Mouse (Mus musculus) leukemia stem cell, adult 10-12 weeks (primary cell): ENCODE data around the gene Crmp1. TPM values are rescaled to one million over a fixed set of nuclear protein-coding genes. Genes with fewer than 3 reads are reported as not detected.

ENCODE experiments used
- polyA plus RNA-seq: library from polyadenylated mRNA; stranded (reverse); fragments of >175 nt; gene quantifications from 2 replicates; pipeline ENCODE4 v1.2.3, GENCODE M21; 2012; ENCODE audit warnings: low replicate concordance

The Crmp1 gene
- 0.57 and 1.5 TPM in 2 replicates for polyA plus RNA-seq

GRCm38 (mm10) chr5:37241651-37242151 lies at the start of gene Crmp1:
Gene Crmp1 (plus strand): TSS chr5:37241940.

GRCm38 (mm10) chr5:37336485-37337105 lies 94.9 kb downstream of the Crmp1 start, which contains the start of gene Evc:
Gene Evc (minus strand): TSS chr5:37336894.

GRCm38 (mm10) chr5:37338288-37338687 lies 96.5 kb downstream of the Crmp1 start, which contains the start of gene Evc2:
Gene Evc2 (plus strand): TSS chr5:37338499.

Other genes with a start within 250 kb of the Crmp1 start
- 0.13 and 0.77 TPM in 2 replicates for gene Gm1043, start 156.6 kb upstream of the Crmp1 start, polyA plus RNA-seq
- gene Evc, start 95.0 kb downstream of the Crmp1 start, polyA plus RNA-seq, result 0.16 and 0.61 TPM in 2 replicates
- 0.29 and 0.43 TPM in 2 replicates for gene Evc2, start 96.6 kb downstream of the Crmp1 start, polyA plus RNA-seq